Mouse (Mus musculus): ENCODE results near the gene Rad51. TPM values are rescaled to one million over a fixed set of nuclear protein-coding genes. Genes with fewer than 3 reads are reported as not detected.

The Rad51 gene
- total RNA-seq, 1 experiment from 2014 or later, result 1.4 TPM

- no peak for ATAC-seq (ENCODE audit: extremely low read depth, insufficient number of reproducible peaks, low FRiP score, poor library complexity, severe bottlenecking)
These were observed 48.7 kb downstream of the Rad51 start for GRCm38 (mm10) chr2:119161247-119161646.

DNA sequence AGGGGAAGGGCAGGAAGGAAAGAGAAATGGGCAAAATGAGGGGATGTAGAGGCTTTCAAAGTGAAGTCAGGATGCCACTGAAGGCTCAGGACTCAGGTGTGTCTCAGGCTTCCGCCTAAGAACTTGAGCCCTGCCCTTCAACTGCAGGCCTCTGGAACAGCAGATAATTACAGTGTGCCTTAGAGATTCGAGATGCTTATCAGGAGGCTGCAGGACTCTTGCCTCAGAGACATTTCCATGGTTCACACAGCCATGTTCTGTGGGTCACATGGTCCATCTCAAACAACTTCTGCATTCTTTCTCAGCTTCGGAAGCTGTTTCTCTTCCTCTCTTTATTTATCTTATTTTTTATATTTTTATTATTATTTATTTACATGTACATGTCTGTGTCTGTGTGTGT lies 50.5 kb downstream of the Rad51 start:
- ATAC-seq (ENCODE audit: extremely low read depth, insufficient number of reproducible peaks, low FRiP score, poor library complexity, severe bottlenecking), result no peak

GRCm38 (mm10) chr2:119163999-119164398 lies 51.4 kb downstream of the Rad51 start:
- no peak for ATAC-seq (ENCODE audit: extremely low read depth, insufficient number of reproducible peaks, low FRiP score, poor library complexity, severe bottlenecking)

GRCm38 (mm10) chr2:119165401-119165800 lies 52.8 kb downstream of the Rad51 start:
- ATAC-seq (ENCODE audit: extremely low read depth, insufficient number of reproducible peaks, low FRiP score, poor library complexity, severe bottlenecking), result no peak

DNA sequence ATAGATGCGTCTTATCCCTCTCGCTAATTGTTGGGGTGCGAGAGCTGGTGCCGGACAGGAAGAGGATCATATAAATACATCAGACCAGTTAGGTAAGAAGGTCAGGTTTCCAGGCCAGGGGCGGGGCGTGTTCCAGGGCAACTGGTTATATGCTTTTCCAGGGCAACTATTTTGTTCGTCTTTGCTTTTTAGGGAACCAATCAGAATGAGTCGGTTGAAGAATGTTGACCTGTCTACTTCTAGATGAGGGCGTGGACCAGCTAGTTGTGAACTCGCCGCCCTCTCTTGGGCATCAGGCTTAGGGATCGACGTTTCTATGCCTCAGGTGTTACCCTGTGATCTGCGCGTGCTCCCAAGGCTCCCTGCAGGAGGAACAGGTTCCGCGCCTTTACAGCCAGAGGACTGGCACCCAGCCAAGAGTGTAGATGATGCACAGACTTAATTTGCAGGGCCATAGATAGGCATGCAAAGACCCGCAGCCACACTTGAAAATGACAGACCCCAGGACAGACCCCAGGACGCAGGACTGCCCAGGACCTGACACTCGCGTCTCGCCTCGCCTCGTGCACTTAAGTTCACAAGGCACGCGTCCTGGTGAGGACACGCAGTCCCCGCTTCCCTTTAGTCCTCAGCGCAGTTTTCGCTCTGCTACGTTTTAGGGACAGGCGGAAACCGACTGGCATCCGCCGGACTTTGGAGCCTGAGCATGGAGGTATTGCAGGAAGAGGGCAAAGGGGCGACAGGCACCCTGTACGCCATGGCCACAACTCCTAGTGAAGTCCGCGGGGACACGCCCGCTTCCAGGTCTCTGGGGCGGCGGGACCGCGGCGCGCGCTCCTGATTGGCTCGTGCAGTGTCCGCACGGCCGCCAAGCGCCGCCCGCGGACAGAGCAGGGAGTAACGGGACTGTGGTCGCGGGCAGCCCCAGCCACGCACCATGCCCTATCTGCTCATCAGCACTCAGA lies 54.6 kb downstream of the Rad51 start, which contains the start of gene Gchfr:
Gene Gchfr (plus strand): TSS at position 873 of the 965 bp plus-strand sequence.
- ATAC-seq (ENCODE audit: extremely low read depth, insufficient number of reproducible peaks, low FRiP score, poor library complexity, severe bottlenecking), result peak; percentile 31

GRCm38 (mm10) chr2:119167866-119168256 lies 55.3 kb downstream of the Rad51 start:
- no peak for ATAC-seq (ENCODE audit: extremely low read depth, insufficient number of reproducible peaks, low FRiP score, poor library complexity, severe bottlenecking)

GRCm38 (mm10) chr2:119170282-119170681 lies 57.7 kb downstream of the Rad51 start:
- ATAC-seq (ENCODE audit: extremely low read depth, insufficient number of reproducible peaks, low FRiP score, poor library complexity, severe bottlenecking), result no peak

- ATAC-seq (ENCODE audit: extremely low read depth, insufficient number of reproducible peaks, low FRiP score, poor library complexity, severe bottlenecking), result no peak
These were observed 59.0 kb downstream of the Rad51 start for GRCm38 (mm10) chr2:119171574-119171973.

DNA sequence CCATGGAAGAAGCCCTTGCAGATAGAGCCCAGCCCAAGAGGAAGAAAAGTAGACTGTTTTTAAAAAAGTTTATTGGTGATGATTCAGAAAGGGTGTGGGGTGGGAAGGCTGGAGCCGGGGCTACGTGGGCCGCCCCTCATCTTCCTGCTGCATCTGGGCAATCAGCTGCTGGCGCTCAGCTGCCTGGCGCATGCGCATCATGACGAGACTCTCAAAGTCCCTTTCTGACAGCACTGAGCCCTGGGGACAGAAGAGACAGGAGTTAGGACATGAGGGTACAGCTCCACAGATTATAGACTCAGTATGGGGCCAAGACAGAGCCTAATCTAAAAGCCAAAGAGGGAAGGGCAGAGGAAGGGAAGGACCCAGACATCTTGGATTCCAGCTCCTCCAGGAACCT lies 59.9 kb downstream of the Rad51 start:
- no peak for ATAC-seq (ENCODE audit: extremely low read depth, insufficient number of reproducible peaks, low FRiP score, poor library complexity, severe bottlenecking)

DNA sequence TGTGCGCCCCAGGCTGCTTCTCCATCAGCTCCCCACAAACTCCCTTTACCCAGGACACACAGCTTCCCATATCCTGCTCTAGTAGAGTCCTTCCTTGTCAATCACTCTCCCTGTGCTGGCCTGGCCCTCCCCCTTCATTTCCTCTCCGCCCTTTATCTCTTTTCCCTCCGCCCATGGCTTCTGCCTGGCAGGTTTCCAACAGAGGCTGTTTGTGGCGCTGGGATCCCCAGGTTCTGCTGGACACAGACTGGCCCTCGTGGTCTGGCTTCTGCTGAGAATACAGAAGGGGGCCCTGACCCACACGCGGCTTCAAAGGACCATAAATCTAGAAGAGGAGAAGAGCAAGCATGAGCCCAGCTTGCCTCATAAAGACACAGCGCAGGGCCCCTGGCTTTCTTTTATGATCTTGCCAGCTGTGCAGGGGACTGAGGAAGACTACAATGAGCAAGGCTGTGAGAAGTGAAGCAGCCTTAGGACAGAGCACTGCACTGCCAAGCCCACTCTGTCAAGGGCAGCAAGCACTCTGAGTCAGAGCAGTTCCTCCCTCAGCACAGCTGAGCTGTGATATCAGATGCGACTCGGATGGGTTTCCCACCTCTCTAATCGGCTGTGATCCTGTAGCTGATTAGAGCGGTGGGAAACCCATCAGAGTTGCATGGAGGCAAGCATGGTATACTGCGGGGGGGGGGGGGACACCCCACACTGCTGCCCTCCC lies 60.4 kb downstream of the Rad51 start:
- ATAC-seq (ENCODE audit: extremely low read depth, insufficient number of reproducible peaks, low FRiP score, poor library complexity, severe bottlenecking), result no peak

GRCm38 (mm10) chr2:119173991-119174651 lies 61.5 kb downstream of the Rad51 start, which contains the start of gene Gm14137:
TSS of gene Gm14137 (plus strand) at chr2:119174509.
- ATAC-seq (ENCODE audit: extremely low read depth, insufficient number of reproducible peaks, low FRiP score, poor library complexity, severe bottlenecking), result peak; percentile 13; the same call in 1 of the 2 replicates

DNA sequence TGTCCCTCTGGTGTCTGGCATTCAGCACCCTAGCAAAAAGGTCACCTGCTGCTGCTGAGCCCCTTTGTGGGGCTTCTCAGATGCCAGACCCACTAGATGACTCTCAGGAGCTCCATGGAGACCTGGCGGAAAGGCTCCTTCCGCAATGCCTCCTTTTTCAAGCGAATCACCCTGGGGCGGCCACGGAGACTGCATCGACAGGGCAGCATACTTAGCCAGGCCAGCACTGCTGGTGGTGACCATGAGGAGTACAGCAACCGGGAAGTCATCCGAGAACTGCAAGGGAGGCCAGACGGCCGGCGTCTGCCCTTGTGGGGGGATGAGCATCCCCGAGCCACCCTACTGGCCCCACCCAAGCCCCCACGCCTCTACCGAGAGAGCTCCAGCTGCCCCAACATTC lies 62.3 kb downstream of the Rad51 start:
- no peak for ATAC-seq (ENCODE audit: extremely low read depth, insufficient number of reproducible peaks, low FRiP score, poor library complexity, severe bottlenecking)

GRCm38 (mm10) chr2:119175614-119176013 lies 63.0 kb downstream of the Rad51 start:
- no peak for ATAC-seq (ENCODE audit: extremely low read depth, insufficient number of reproducible peaks, low FRiP score, poor library complexity, severe bottlenecking)

DNA sequence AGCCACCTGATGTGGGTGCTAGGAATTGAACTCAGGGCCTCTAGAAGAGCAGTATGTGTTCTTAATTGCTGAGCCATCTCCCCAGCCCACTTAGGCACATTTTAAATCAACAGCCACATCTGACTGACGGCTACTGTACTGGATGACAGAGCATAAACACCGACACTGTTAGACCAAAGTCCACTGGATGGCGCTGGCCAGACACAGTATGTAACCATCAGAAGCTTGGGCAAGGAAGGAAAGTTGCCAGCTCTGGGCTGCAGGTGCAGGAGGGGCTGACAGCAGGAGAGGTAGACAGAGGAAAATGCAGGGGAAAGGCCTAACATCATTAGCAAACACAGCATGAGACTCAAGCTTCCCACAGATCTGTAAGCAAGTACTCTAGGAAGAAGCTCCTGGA lies 64.2 kb downstream of the Rad51 start:
- no peak for ATAC-seq (ENCODE audit: extremely low read depth, insufficient number of reproducible peaks, low FRiP score, poor library complexity, severe bottlenecking)

DNA sequence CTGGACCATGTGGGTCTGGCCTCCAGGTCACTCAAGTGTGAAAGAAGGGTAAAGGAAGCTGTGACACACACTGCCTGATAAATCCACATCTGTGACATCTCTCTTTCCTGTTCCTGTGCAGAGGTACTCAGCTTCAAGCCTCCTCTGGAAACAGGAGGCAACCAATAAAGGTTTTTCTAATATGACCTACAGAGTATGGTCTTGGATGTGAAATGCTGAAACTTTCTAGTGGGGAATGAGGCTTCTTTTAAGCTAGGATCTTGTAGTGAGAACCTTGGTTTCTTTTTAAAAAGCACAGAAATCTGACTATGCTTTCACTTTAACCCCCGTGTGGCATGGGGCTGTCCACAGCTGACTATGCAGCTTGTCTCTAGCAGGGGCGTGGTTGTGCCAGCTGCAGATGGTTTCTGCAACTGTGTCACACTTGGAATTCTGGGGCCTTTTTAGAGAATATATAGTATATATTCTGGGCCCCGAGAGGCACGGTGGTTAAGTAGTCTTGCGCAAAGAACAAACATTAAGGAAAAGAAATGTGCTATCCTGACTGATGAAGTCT lies 64.9 kb downstream of the Rad51 start:
- no peak for ATAC-seq (ENCODE audit: extremely low read depth, insufficient number of reproducible peaks, low FRiP score, poor library complexity, severe bottlenecking)

- ATAC-seq (ENCODE audit: extremely low read depth, insufficient number of reproducible peaks, low FRiP score, poor library complexity, severe bottlenecking), result no peak
These were observed 70.3 kb downstream of the Rad51 start for GRCm38 (mm10) chr2:119182914-119183313.

DNA sequence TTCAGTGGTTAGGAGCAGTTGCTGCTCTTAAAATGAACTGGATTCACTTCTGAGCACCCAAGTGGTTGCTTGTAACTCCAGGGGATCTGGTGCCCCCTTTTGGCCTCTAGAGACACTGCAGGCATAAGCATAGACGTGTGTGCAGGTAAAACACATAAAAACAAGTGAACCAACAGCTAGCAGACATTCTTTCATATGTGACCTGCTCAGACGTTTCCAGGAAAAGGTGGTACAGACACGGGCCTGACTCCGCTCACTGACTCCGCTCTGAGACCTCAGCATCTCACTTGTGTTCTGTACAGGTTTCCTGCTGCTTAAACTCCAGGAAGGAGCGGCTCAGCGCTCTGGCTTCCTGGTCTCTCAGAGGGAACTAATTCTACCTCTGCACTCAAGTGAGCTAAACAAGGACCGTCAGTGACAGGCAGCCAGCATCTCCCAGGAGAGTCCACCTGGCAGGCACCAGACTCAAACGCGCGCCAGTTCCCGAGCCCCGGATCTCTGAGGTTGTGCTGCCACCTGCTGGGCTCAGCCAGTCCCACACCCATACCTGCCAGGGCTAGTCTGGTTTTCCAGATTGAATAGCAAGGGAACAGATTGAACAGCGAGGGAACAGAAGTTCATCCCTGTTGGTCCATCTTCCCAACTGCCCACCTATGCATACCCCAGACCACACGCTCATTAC lies 76.6 kb downstream of the Rad51 start:
- peak; percentile 90 for ATAC-seq (ENCODE audit: extremely low read depth, insufficient number of reproducible peaks, low FRiP score, poor library complexity, severe bottlenecking)

DNA sequence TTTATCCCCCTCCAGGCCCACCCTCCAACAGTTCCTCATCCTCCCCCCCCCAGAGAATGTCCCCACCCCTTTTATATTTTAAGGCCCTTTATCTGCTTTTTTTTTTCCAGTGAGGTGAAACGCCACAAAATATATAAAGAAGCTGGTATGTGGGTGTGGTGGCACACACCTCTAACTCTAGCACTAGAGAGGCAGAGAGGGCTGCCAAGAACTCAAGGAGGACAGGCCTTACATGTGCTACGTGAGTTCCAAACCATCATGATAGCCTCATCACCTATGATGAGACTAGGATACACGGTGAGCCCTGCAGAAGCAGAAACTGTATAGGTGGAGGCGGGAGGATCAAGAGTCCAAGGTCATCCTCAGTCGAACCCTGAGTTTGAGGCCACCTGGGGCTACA lies 78.4 kb downstream of the Rad51 start:
- no peak for ATAC-seq (ENCODE audit: extremely low read depth, insufficient number of reproducible peaks, low FRiP score, poor library complexity, severe bottlenecking)

DNA sequence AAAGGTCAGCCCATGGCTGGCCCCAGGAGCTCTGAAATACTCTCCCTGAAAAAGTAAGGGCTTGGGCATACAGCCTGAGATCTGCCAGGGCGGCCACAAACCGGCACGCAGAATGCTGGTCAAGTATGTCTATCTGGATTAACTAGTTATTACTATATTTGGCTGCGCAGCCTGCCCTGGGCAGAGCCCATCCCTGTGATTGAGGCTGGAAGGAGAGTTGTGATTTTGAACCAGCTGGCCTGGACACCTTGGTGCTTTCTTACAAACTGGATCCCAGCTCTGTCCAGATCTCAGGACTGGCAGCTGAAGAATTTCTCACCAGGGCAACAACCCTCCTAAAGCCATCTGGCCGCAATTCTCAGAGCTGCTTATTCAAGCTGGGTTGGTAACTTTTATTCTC lies 81.5 kb downstream of the Rad51 start:
- no peak for ATAC-seq (ENCODE audit: extremely low read depth, insufficient number of reproducible peaks, low FRiP score, poor library complexity, severe bottlenecking)
